Mouse (Mus musculus) neural tube, embryonic 14.5 days (tissue): ENCODE measurements around the gene Ap1g1. TPM values are rescaled to one million over a fixed set of nuclear protein-coding genes. Genes with fewer than 3 reads are reported as not detected.
"Not testable (repeated sequence)": the region's sequence is repeated elsewhere in the genome, so short reads cannot be mapped to it uniquely, and the experiment has no call there.

Source experiments
- ATAC-seq: fragments of 200-750 bp; cut with Nextera tagmentation; 2 replicates; pipeline ENCODE4 v1.8.0; 2017; ENCODE audit warnings: low read depth, mild to moderate bottlenecking, moderate TSS enrichment, moderate library complexity
- H3K27ac ChIP-seq: fragments of 300-500 bp; sonication (generic); 2 replicates; pipeline ENCODE4 v1.5.1; 2014; ENCODE audit warnings: low read depth, mild to moderate bottlenecking, control low read depth, low read length, moderate library complexity, mixed read lengths
- H3K27me3 ChIP-seq: fragments of 300-500 bp; sonication (generic); 2 replicates; pipeline ENCODE4 v1.6.1; 2014; ENCODE audit warnings: low read length; ENCODE audit not compliant: control insufficient read depth, insufficient read depth
- H3K36me3 ChIP-seq: fragments of 300-500 bp; sonication (generic); 2 replicates; pipeline ENCODE4 v1.6.1; 2014; ENCODE audit warnings: low read length, mixed read lengths; ENCODE audit not compliant: control insufficient read depth, insufficient read depth
- H3K4me1 ChIP-seq: fragments of 300-500 bp; sonication (generic); 2 replicates; pipeline ENCODE4 v1.6.1; 2014; ENCODE audit warnings: low read length; ENCODE audit not compliant: control insufficient read depth, insufficient read depth
- H3K4me2 ChIP-seq: fragments of 300-500 bp; sonication (generic); 2 replicates; pipeline ENCODE4 v1.6.1; 2014; ENCODE audit warnings: mild to moderate bottlenecking, low read depth, low read length, control low read depth
- H3K4me3 ChIP-seq: fragments of 300-500 bp; sonication (generic); 2 replicates; pipeline ENCODE4 v1.5.1; 2014; ENCODE audit warnings: low read depth, low read length, control low read depth, mixed read lengths
- H3K9ac ChIP-seq: fragments of 300-500 bp; sonication (generic); replicated peaks from 2 replicates; pipeline ENCODE4 v1.6.1; 2014; ENCODE audit warnings: low read depth, mild to moderate bottlenecking, control low read depth, low read length, mixed read lengths
- H3K9me3 ChIP-seq: fragments of 300-500 bp; sonication (generic); 2 replicates; pipeline ENCODE4 v1.6.1; 2016; ENCODE audit warnings: low read length; ENCODE audit not compliant: control insufficient read depth
- WGBS: fragments of 180-500 bp; shearing (Covaris S2); extraction: QIAGEN DNeasy Blood & Tissue Kit; methylation state at CpG from one replicate; pipeline ENCODE4 v1.1.7; 2014; 5-methylcytosine and 5-hydroxymethylcytosine counted together
- polyA plus RNA-seq: library from polyadenylated mRNA; unstranded; fragments of >200 nt; fragmentation: Nextera tagmentation; extraction: Ambion mirVana; gene quantifications from 2 replicates; pipeline ENCODE4 v1.2.1, GENCODE M21; 2014

Gene Ap1g1
- polyA plus RNA-seq, 1 experiment from 2014 or later = 39.2 TPM

GRCm38 (mm10) chr8:109865536-109865935 is 87.2 kb downstream of the Ap1g1 start:
- no peak overlapping the region for H3K4me3 ChIP-seq
- no peaks in the 10 kb centered on the region for H3K9me3 ChIP-seq
- no peak overlapping the region for H3K4me2 ChIP-seq
- no peaks in the 10 kb centered on the region for H3K27me3 ChIP-seq
- H3K27ac ChIP-seq = no peak overlapping the region
- no peak overlapping the region for H3K9ac ChIP-seq
- WGBS = 82% methylated on average over 4 of the region's 4 CpGs
- ATAC-seq = no peak
- 0 out of 2 replicates have a peak, but pooled peaks cover 3% of the 10 kb centered on the region for H3K4me1 ChIP-seq
- peaks cover 18% of the 10 kb centered on the region for H3K36me3 ChIP-seq

DNA sequence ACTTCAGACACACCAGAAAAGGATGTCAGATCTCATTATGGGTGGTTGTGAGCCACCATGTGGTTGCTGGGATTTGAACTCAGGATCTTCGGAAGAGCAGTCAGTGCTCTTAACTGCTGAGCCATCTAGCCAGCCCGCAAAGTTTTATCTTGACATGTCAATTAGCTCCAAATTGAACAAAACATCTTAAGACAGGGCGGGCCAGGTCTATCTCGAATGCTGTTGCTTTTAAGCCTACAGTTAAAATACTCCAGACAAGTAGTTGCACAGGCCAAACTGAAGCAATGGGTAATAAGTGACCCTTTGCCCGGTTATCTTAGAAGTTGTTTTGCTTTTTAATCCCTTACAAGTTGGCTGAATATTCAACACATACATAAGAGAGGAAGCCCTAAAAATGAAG is 88.3 kb downstream of the Ap1g1 start:
- Histone ChIP-seq H3K4me3 (no peak overlapping the region), H3K36me3 (peaks cover 6% of the 10 kb centered on the region), H3K27me3 (no peaks in the 10 kb centered on the region), H3K4me2 (no peak overlapping the region), H3K9ac (no peak overlapping the region), H3K4me1 (0 out of 2 replicates have a peak, but pooled peaks cover 3% of the 10 kb centered on the region), H3K9me3 (no peaks in the 10 kb centered on the region), H3K27ac (no peak overlapping the region)
- WGBS = 95% methylated on average over 5 of the region's 5 CpGs
- no peak for ATAC-seq

DNA sequence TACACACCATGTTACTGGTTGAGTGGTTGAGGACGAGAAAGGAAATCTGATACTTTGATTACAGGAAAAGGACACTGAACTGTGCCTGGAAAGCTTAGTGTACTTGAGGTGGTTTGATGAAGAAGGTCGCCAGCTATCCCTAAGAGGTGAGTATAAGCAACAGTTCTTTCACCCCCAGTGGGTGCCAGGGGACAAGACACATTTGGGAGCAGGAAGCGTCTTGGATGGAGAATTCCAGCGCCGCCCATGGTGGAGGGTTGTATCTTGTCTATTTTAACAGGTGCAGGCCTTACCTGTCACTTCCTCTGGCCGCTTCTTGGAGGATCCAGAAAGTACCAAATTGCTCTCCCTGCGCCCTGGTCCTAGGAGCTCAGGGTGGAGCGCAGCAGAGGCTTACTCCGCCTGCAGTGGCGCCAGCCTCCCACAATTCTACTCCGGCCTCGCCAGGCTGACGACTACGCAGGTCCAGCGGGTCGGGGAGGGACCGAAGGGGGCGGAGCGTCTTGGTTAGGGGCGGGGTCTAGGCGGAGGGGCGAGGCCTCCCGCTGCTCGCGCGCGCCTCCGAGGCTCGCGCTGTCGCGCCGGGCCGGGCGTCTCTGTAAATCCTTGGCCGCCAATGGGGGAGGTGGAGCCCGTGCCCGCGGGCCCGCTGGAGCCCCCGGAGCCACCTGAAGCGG is 89.8 kb downstream of the Ap1g1 start, which contains the start of gene Phlpp2:
Gene Phlpp2, plus strand, starts transcription at position 540 of the 677 bp plus-strand sequence.
- Histone ChIP-seq H3K9ac (peak within 1 kb of the TSS; percentile 90), H3K27me3 (no peaks in the 10 kb centered on the region), H3K4me1 (0 out of 2 replicates have a peak, but pooled peaks cover 3% of the 10 kb centered on the region), H3K9me3 (no peaks in the 10 kb centered on the region), H3K4me3 (peak within 1 kb of the TSS; percentile 91), H3K36me3 (no peaks in the 10 kb centered on the region), H3K4me2 (peak within 1 kb of the TSS; percentile 78), H3K27ac (peak within 1 kb of the TSS; percentile 81)
- peak; percentile 98 for ATAC-seq
- WGBS = 1% methylated on average over 42 of the region's 42 CpGs

- H3K27me3 ChIP-seq = no peaks in the 10 kb centered on the region
- ATAC-seq = peak; percentile 84
- H3K9me3 ChIP-seq = no peaks in the 10 kb centered on the region
- 0 out of 2 replicates have a peak, but pooled peaks cover 3% of the 10 kb centered on the region for H3K4me1 ChIP-seq
- peak overlapping the region; percentile 78 for H3K4me2 ChIP-seq
- no peaks in the 10 kb centered on the region for H3K36me3 ChIP-seq
- WGBS = under 1% methylated on average over 67 of the region's 78 CpGs
- peak overlapping the region; percentile 81 for H3K27ac ChIP-seq
- H3K4me3 ChIP-seq = peak overlapping the region; percentile 91
- H3K9ac ChIP-seq = peak overlapping the region; percentile 90
Measured at GRCm38 (mm10) chr8:109868680-109869361, 90.5 kb downstream of the Ap1g1 start.

DNA sequence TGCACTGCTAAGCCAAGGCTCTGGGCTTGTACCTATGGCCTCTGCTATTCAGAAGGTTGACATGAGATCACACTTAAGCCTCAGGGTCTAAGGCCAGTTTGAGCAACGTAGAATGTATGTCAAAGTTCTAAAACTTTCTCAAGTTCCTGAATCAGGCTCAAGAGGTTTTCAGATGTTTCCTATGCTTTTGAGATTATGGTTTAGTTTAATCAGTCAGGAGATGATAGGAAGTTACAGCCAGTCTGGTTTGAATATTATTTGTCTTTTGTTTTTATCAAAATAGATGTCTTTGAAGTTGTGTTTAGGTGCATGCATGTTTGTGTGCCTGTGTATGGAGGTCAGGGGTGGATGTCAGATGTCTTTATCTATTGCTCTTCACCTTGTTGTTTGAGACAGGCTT is 92.7 kb downstream of the Ap1g1 start:
- 91% methylated on average over 1 of the region's 1 CpGs for WGBS
- H3K9me3 ChIP-seq = no peaks in the 10 kb centered on the region

GRCm38 (mm10) chr8:109873800-109874199 is 95.4 kb downstream of the Ap1g1 start:
- not testable (repeated sequence) for H3K27me3 ChIP-seq, H3K4me1 ChIP-seq, H3K27ac ChIP-seq, H3K4me2 ChIP-seq, ATAC-seq, H3K9me3 ChIP-seq, H3K9ac ChIP-seq, H3K36me3 ChIP-seq, H3K4me3 ChIP-seq
- 92% methylated on average over 3 of the region's 3 CpGs for WGBS

More for the DNA sequence above, 92.7 kb downstream of the Ap1g1 start:
- Histone ChIP-seq H3K27me3 (no peaks in the 10 kb centered on the region), H3K9ac (no peak overlapping the region), H3K4me3 (no peak overlapping the region), H3K27ac (no peak overlapping the region), H3K4me2 (no peak overlapping the region), H3K4me1 (0 out of 2 replicates have a peak, but pooled peaks cover 3% of the 10 kb centered on the region), H3K36me3 (no peaks in the 10 kb centered on the region)
- ATAC-seq = no peak

GRCm38 (mm10) chr8:109880012-109880662 is 101.8 kb downstream of the Ap1g1 start:
- H3K27me3 ChIP-seq = no peaks in the 10 kb centered on the region
- H3K36me3 ChIP-seq = peaks cover 6% of the 10 kb centered on the region; the same call in 1 of the 2 replicates
- no peak overlapping the region for H3K4me3 ChIP-seq
- H3K9ac ChIP-seq = no peak overlapping the region
- no peaks in the 10 kb centered on the region for H3K9me3 ChIP-seq
- H3K4me1 ChIP-seq = no peaks in the 10 kb centered on the region
- no peak overlapping the region for H3K4me2 ChIP-seq
- no peak overlapping the region for H3K27ac ChIP-seq
- ATAC-seq = no peak
- WGBS = 91% methylated on average over 5 of the region's 5 CpGs

GRCm38 (mm10) chr8:109885294-109885693 is 106.9 kb downstream of the Ap1g1 start:
- ATAC-seq = no peak
- Histone ChIP-seq H3K27me3 (no peaks in the 10 kb centered on the region), H3K4me1 (no peaks in the 10 kb centered on the region)

DNA sequence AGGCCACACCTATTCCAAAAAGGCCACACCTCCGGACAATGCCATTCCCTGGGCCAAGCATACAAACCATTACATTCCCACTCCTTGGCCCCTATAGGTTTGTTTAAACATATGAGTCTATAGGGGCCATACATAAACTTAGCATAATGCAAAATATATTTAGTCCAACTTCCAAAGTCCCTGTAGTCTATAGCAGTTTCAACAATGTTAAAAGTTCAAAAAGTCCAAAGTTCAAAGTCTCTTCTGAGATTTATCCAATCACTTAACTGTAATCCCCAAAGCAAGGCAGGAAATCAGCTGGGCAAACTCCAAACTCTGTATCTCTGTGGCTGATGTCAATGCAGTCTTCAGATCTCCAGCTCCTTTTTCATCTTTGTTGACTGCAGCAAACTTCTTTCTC is 110.9 kb downstream of the Ap1g1 start:
- H3K4me2 ChIP-seq = no peak overlapping the region
- ATAC-seq = no peak
- WGBS = 92% methylated on average over 1 of the region's 1 CpGs
- 0 out of 2 replicates have a peak, but pooled peaks cover 3% of the 10 kb centered on the region for H3K36me3 ChIP-seq
- no peak overlapping the region for H3K4me3 ChIP-seq
- no peak overlapping the region for H3K27ac ChIP-seq
- H3K9ac ChIP-seq = no peak overlapping the region
- no peaks in the 10 kb centered on the region for H3K4me1 ChIP-seq
- H3K27me3 ChIP-seq = no peaks in the 10 kb centered on the region
- no peaks in the 10 kb centered on the region for H3K9me3 ChIP-seq

More at GRCm38 (mm10) chr8:109885294-109885693, 106.9 kb downstream of the Ap1g1 start:
- H3K27ac ChIP-seq = no peak overlapping the region
- peaks cover 7% of the 10 kb centered on the region; the same call in 1 of the 2 replicates for H3K36me3 ChIP-seq
- no peak overlapping the region for H3K4me2 ChIP-seq
- H3K9ac ChIP-seq = no peak overlapping the region
- no peak overlapping the region for H3K4me3 ChIP-seq
- no peaks in the 10 kb centered on the region for H3K9me3 ChIP-seq
